Mouse (Mus musculus): Measurements from ENCODE around the gene Ankrd33b.
A peak's percentile ranks its signal among the peaks of the same experiment; 100 is the strongest.

Ankrd33b gene

GRCm38 (mm10) chr15:31366596-31367480 is 688 bp downstream of the Ankrd33b start:
- peak in 1 of 2 experiments; percentile 17 for DNase-seq

DNA sequence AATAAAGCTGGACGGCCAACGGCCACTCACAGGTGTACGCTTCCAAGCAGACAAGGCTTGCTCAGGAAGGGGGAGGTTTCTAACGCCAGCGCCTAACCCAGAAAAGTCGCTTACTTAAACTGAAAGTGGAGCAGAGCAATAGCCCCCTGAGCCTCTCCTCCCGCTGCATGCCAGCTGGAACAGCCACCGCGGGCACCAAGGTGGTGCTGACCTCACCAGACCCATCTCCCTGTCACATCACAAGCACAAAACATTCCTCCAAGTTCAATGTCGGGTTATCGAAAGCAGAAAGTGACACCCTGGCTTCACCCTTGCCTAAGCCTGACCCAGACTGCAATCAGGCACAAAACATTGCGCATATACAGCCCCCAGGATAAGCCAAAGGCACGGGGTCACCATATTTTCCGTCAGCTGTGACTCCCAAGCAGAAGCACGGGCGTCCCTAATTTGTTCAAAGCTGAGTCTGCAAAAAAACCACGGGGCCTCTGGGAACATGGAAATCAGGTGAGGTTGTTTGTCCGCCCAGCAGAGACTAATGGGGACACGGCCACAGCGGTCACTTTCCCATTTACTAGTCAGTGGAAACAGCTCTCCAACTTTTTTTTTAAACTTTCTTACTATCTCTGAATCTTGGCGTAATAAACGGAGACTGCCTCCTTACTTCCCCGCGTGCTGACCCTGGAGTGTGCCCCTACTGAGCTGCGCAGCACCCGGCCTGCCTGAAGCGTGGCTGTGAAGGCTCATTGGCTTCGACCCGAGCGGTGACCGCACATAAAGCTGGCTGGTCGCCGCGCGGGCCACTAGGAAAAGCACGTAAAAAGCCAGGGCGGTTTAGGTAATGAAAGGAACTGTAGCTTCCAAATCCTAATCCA is 1.6 kb downstream of the Ankrd33b start:
- peak; percentile 8 to 15 for DNase-seq

DNA sequence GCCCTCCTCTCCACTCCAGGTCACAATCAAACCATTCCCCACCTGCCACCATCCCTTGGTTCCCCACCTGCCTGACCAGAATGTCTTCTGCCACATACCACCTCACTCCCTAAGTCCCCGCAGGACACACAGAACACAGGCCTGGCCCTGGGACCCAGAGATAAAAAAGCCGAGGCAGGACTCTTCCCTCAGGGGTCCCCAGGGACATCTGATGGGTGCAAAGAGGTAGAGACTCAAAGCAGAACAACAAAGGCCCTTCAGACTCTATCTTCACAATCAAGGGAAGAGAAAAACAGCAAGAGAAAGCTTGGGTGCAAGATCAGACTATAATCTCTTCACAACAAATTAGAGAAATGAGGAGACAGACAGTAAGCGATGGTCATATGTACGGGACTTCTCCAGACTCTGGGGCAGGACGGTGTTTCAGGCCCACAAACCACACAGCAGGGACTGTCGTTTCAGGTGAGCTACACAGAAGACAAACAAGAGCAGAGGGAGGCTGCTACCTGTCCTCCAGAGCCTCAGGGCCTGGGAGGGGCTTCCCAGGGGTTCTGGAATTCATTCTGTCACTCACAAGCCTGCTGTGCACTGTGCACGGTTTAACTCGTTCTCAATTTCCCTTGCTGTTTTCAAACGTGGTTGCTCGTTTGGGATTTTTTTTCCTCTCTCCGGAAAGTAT is 2.3 kb downstream of the Ankrd33b start:
- DNase-seq, result no peak

GRCm38 (mm10) chr15:31364396-31364795 is 3.1 kb downstream of the Ankrd33b start:
- no peak for DNase-seq

GRCm38 (mm10) chr15:31363981-31364361 is 3.6 kb downstream of the Ankrd33b start:
- DNase-seq, result no peak

- no peak for DNase-seq
These were observed 4.1 kb downstream of the Ankrd33b start for GRCm38 (mm10) chr15:31363241-31363980.

- DNase-seq, result no peak
These were observed 6.2 kb downstream of the Ankrd33b start for GRCm38 (mm10) chr15:31361259-31361853.

DNA sequence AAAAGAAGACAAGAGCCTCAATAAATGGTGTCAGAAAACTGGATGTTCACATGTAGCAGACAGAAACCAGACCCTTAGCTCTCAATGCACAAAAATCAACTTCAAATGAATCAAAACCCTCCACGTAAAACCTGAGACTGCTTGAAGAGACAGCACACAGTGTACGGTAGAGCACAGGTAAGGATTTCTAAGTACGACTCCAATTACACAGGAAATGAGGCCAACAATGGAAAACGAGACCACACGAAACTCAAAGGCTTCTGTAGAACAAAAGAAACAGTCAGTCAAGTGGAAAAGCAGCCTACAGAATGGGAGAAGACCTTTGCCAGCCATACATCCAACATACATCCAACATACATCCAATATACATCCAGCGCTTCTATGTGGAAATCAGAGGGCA is 6.9 kb downstream of the Ankrd33b start:
- no peak for DNase-seq

DNA sequence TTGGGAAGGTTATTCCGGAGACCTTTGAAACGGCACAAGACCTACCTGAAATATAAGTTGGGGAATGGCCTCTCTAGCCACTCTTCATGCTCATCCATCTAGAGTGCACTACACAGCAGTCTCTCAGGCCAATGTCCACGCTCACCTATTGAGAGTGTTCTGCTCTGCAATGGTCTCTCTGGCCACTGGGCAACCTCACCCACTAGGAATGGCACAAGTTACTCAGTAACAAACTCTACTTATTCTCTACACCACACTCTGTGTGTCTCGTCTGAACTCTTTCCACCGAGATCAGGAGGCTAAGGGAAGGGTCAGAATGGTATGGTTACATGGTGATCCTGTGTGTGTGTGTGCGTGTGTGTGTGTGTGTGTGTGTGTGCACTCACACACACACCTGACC is 7.7 kb downstream of the Ankrd33b start:
- DNase-seq, result no peak

DNA sequence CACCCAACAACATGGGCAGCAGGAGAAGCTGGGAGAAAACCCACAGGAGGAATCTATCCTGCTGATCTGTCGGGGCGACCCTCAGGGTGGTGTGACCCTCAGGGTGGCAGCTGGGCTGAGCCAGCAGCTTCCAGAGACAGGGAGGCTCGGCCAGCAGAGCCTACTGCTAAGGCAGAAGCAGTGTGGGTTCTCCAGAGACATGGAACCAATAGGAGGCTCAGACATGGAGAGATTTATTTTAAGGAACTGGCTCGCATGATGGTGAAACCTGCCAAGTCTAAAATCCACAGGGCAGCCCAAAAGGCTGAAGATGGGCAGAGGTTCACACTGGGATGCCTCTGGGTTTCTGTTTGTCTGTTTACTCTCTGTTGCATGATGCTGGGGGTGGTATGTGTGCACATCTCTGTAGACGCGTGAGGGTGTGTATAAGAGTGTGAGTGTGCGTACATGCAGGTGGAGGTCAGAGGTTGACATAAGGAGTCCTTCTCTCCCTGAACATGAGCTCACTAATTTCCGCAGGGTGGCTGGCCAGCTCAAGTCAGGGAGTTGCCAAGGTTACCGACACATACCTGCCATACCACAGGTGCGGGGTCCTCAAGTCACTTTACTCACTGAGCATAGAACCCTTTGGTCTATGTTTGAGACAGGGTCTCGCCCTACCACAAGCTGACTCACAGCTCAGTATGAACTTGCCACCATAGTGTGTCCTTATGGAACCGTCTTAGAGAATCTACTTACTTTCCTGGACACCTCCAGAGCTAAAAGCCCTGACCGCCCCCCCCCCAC is 14.8 kb downstream of the Ankrd33b start:
- DNase-seq, result no peak

DNA sequence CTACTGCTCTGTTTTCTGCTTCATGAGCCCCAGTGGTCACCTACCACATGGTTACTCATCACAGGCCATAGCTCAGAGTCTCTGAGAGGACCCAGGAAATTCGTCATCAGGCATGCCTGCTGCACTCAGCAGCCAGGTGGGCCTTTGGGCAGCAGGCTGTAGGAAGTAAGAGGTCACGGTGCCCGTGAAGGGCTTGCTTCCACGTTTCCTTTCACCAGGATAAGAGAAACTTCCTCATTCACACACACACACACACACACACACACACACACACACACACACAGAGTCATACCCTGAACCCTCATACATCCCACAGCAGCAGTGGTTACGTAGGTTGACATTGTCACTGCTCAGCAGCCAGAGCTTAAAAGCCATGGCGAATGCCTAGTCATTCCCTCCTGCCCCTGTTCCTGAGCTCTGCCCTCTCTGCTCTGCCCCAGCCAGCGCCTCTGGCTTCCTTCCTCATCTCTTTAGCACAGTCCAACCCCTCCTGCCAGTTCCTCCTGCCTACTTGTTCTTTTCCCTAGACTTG is 17.6 kb downstream of the Ankrd33b start:
- DNase-seq, result no peak

GRCm38 (mm10) chr15:31349046-31349445 is 18.5 kb downstream of the Ankrd33b start:
- DNase-seq, result no peak

DNA sequence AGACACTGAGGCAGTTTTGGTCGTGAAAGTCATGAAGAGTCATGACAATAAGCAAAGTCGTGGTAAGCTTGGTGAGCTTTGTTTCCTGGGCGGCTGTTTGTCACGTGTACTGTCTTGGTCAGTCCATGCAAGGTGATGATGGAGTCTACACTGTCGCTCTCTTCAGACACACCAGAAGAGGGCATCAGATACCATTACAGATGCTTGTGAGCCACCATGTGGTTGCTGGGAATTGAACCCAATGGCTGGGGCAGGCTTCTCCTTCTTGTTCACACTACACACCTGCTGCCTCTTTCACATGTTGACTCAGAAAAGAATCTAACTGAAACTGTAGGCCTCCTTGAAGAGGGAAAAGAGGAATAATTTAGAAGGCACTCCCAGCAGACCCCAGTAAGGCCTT is 19.3 kb downstream of the Ankrd33b start:
- DNase-seq, result no peak

GRCm38 (mm10) chr15:31346508-31346907 is 21.0 kb downstream of the Ankrd33b start:
- DNase-seq, result no peak

- DNase-seq, result no peak
These were observed 22.2 kb downstream of the Ankrd33b start for GRCm38 (mm10) chr15:31345366-31345765.

- DNase-seq, result no peak
These were observed 22.7 kb downstream of the Ankrd33b start for GRCm38 (mm10) chr15:31344811-31345211.

DNA sequence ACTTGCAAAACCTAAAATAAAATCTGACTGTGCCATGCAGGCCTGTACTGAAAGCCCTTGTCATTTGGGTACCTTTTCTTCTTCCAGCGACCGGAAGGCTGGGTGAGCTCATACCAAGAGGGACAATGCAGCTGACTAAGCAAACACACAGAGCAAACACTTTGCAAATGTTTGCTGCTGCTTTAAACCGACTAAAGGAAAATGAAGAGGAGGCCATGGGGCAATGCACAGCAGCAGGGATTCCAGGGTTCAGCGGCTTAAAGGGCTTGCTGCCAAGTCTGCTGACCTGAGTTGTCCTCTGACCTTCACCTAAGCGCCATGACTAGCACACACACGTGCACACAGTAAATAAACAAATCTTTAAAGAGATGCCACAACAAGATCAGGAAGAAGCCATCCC is 23.9 kb downstream of the Ankrd33b start:
- no peak for DNase-seq

- DNase-seq, result no peak
These were observed 25.0 kb downstream of the Ankrd33b start for GRCm38 (mm10) chr15:31342496-31342901.

DNA sequence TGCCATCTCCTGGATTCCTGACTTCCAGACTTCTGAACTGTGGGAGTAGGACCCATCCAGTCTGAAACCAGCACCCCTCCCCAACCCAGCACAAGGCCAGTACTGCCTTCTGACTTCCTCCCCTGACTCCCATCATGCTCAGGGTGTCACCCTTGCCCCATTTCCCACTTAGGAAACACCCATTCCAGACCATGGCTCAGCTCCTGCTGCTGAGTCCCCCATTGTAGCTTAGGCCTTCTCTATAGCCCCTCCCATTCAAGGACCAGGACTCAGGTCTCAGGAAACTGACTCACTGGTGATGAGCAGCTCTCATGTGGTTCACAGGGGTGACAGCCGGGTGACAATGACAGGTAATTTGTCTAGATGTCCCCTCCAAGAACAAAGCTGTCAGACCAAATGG is 25.5 kb downstream of the Ankrd33b start:
- no peak for DNase-seq

GRCm38 (mm10) chr15:31338656-31339291 is 28.8 kb downstream of the Ankrd33b start:
- DNase-seq, result no peak
